Mouse (Mus musculus): ENCODE data around the gene Fnd3c2.
A peak's percentile ranks its signal among the peaks of the same experiment; 100 is the strongest.
"Not testable (repeated sequence)": the region's sequence is repeated elsewhere in the genome, so short reads cannot be mapped to it uniquely, and the experiment has no call there.

Gene Fnd3c2

GRCm38 (mm10) chrX:106255276-106255675 lies at the start of gene Fnd3c2:
TSS of gene Fnd3c2 (minus strand) at chrX:106255376.
- no peak for DNase-seq (ENCODE audit: low spot score in 2 of 2)

DNA sequence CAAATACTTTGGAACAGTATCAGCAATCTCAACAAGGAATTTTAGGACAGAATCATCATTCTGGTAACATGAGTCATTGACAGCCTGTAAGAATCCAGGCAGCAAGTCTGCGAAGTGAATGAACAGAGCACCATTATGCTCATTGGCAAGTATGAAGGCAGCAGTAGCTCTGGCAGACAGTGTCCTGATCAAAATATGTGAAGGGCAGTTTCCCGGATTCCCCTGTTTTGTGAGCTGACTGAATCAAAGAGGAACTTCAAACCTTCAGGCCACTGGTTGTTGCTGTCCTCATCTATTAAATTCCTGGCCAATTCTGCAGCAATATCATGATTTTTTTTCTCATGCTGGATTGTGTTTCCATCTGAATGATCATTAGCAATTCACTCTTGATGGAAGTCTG lies 29.3 kb upstream of the Fnd3c2 start:
- no peak for DNase-seq (ENCODE audit: low spot score in 2 of 2)

DNA sequence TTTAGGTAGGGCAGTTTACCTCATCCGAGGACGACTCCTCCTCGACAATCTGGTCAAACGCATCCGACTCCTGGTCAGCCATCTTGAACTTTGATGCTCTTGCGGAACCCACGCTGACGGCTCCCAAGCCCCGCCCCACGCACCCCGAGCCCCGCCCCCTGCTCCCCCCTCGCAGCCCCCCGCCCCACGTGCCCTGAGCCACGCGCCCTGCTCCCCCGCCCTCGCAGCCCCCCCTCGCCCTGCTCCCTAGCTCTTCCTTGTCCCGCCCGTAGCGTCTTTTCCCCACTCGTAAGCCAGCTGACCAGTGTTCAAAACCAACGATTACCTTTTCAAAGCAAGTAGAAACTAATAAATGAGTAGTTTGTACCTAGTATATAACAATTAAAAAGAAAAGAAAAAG lies 34.1 kb downstream of the Fnd3c2 start, which contains the start of gene Taf9b:
Gene Taf9b (minus strand): TSS at position 101 of the 400 bp plus-strand sequence.
- no peak for DNase-seq (ENCODE audit: low spot score in 2 of 2)

DNA sequence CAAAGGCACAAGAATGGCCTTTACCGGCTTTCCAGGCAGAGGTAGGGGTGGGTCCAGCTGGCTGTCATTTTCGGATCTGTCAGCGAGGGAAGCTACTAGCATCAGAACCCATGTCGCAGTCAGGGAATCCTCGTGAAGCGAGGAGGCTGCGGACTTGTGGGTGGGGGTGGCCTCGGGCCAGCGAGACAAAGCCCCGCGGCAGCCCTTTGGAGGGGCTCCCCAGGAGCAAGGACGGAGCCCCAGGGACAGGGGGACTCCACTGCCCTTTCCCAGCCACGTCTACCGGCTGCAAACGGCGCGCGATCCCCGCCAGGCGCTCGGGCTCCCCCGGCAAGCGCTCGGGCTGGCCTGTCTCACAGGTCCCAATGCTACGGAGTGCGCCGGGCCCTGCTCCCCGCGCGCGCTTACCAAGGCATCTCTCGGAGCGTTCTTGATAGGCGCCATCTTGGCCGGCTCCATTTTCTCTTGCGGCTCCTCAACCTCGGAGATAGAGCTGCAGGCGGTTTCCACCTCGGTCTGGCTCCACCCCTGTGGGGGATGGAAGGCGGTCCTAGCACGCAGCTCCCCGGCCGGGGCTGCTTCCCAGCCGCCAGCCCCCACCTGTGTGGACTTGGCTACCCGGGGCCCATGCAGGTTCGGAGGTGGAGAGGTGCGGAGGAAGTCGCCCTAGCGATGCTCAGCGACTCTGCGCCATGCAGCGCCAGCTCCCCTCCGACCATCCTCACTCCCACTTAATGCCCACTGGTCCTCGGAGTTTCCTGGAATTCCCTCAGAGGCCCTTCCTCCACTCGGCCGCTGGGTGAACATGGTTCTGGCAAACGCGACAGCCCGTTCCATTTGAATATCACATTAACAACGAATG lies 35.8 kb downstream of the Fnd3c2 start:
- peak; percentile 61 to 67 for DNase-seq (ENCODE audit: low spot score in 2 of 2)

GRCm38 (mm10) chrX:106209100-106209499 lies 46.1 kb downstream of the Fnd3c2 start:
- no peak for DNase-seq (ENCODE audit: low spot score in 2 of 2)

DNA sequence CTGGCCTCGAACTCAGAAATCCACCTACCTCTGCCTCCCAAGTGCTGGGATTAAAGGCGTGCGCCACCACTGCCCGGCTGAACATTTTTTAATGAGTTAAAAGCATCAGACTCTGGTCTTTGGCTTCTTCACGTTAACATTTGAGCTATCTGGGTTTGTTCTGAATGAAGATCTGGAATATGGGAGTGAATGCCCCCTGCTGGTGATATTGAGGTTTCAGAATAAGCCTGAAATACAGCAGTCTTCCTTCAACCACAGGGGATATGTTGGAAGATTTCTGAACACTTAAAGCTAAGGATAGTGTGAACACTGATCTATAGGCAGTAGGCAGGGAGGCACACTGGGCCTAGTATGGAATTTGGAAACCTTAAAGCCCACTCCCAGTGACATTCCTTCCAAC lies 56.3 kb downstream of the Fnd3c2 start:
- no peak for DNase-seq (ENCODE audit: low spot score in 2 of 2)

GRCm38 (mm10) chrX:106197308-106197707 lies 57.9 kb downstream of the Fnd3c2 start:
- no peak for DNase-seq (ENCODE audit: low spot score in 2 of 2)

- not testable (repeated sequence) for DNase-seq (ENCODE audit: low spot score in 2 of 2)
These were observed 60.8 kb downstream of the Fnd3c2 start for GRCm38 (mm10) chrX:106194361-106194760.

- DNase-seq (ENCODE audit: low spot score in 2 of 2) = no peak
These were observed 65.1 kb downstream of the Fnd3c2 start for GRCm38 (mm10) chrX:106190091-106190490.

- no peak for DNase-seq (ENCODE audit: low spot score in 2 of 2)
These were observed 65.8 kb downstream of the Fnd3c2 start for GRCm38 (mm10) chrX:106189356-106189755.

DNA sequence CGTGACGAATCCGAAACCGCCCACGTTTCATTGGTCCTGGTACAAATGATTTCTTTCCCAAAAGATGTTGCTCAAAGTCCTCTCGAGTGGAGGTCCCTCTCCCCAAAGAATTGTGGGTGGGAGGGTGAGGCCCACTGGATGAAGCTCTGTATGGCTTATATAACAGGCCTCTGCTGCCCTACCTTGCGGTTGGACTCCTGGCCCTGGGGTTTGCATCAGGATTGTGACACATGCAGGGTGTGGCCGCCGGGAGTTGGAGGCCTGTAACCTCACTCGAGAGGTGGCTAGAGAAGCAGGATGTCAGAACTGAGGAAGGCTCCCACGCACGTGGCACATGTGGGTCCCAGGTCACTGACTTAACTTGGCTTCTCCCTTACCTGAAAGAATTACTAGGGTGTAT lies 67.4 kb downstream of the Fnd3c2 start:
- DNase-seq (ENCODE audit: low spot score in 2 of 2) = peak in 1 of 2 experiments; percentile 21

- peak; percentile 87 to 97 for DNase-seq (ENCODE audit: low spot score in 2 of 2)
These were observed 68.2 kb downstream of the Fnd3c2 start, which contains the start of gene Pgk1 for GRCm38 (mm10) chrX:106186713-106187649. TSS of gene Pgk1 (plus strand) at chrX:106187100.

DNA sequence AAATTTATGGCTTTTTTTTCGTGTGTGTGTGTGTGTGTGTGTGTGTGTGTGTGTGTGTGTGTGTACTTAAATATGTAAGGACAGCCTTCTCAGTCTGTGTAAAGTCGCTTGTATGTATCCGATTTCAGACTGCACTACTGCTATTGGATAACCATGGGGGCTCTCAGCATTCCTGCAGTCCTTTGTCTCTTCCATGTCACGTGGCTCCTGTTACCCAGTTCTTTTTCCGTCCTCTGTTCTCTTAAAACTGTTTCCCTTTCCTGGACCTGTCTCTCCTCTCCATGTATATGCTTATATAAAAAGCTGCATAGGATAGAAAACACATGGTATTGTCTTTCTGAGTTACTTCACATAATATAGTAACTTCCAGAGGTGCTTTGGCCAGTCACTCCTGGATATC lies 69.5 kb downstream of the Fnd3c2 start:
- DNase-seq (ENCODE audit: low spot score in 2 of 2) = no peak
